ENCODE assay signal across 21 mouse cellular contexts in genomic region chrX:157642856-157643255, GRCm38 (mm10). TPM values are rescaled to one million over a fixed set of nuclear protein-coding genes. Genes with fewer than 3 reads are reported as not detected.
"Had no signal": no experiment of that assay in that cellular context is flagged by ENCODE, and none has a peak within 500 bp of the region (broad histone marks: within the 10 kb centered on the region; RNA-seq: fewer than 3 reads in every experiment).

No protein-coding gene starts in this region.

- H3K9ac ChIP-seq: lung, embryonic 15.5 days; midbrain, embryonic 13.5 days; midbrain, embryonic 15.5 days; neural tube, embryonic 12.5 days; stomach, embryonic 15.5 days had no signal

- DNase-seq: lung, adult 2 months; lung, postnatal 14 days; lung, postnatal 36 days; right cerebral cortex, postnatal 14 days; thymus, adult 2 months; thymus, postnatal 25 days; thymus, postnatal 4 days had no signal

- H3K4me3 ChIP-seq: lung, embryonic 15.5 days; megakaryocyte, embryonic 14.5 days; midbrain, embryonic 13.5 days; midbrain, embryonic 15.5 days; neural tube, embryonic 12.5 days; stomach, embryonic 15.5 days had no signal

- H3K4me1 ChIP-seq: lung, embryonic 15.5 days; midbrain, embryonic 13.5 days; midbrain, embryonic 15.5 days; neural tube, embryonic 12.5 days; stomach, embryonic 15.5 days had no signal

- H3K9me3 ChIP-seq: lung, embryonic 15.5 days; megakaryocyte, embryonic 14.5 days; midbrain, embryonic 13.5 days; midbrain, embryonic 15.5 days; neural tube, embryonic 12.5 days; stomach, embryonic 15.5 days had no signal

- H3K4me2 ChIP-seq: lung, embryonic 15.5 days; midbrain, embryonic 11.5 days; midbrain, embryonic 13.5 days; midbrain, embryonic 15.5 days; neural tube, embryonic 12.5 days; stomach, embryonic 15.5 days had no signal

- H3K27me3 ChIP-seq: lung, embryonic 15.5 days; midbrain, embryonic 13.5 days; midbrain, embryonic 15.5 days; neural tube, embryonic 12.5 days; stomach, embryonic 15.5 days had no signal

- ATAC-seq: lung, postnatal 0 days; midbrain, embryonic 13.5 days; midbrain, embryonic 15.5 days had no signal

- H3K36me3 ChIP-seq: lung, embryonic 15.5 days; midbrain, embryonic 13.5 days; midbrain, embryonic 15.5 days; neural tube, embryonic 12.5 days; stomach, embryonic 15.5 days had no signal

- H3K27ac ChIP-seq: lung, embryonic 15.5 days; macrophage; midbrain, embryonic 13.5 days; midbrain, embryonic 15.5 days; neural tube, embryonic 12.5 days; stomach, embryonic 15.5 days; stomach, postnatal 0 days had no signal

RNA-seq across cellular contexts. Expression of gene Smpx, which starts 55.9 kb away (rescaled TPM):
- total RNA-seq: megakaryocyte progenitor cell, adult 5-6 weeks; monocyte, adult 5-6 weeks; neutrophil, adult 5-6 weeks had no signal
- polyA plus RNA-seq: macrophage; midbrain, embryonic 11.5 days; midbrain, embryonic 13.5 days; midbrain, embryonic 15.5 days; spleen, adult 2 months had no signal
